Mouse (Mus musculus) heart, adult 2 months (tissue): Measurements from ENCODE around the gene Fsip1. TPM values are rescaled to one million over a fixed set of nuclear protein-coding genes. Genes with fewer than 3 reads are reported as not detected.

ENCODE experiments used
- DNase-seq, 2 experiments: peaks; one replicate each; pipeline ENCODE4 v3.0.0; 2021
- H3K27ac ChIP-seq: fragments of 200-600 bp; 2 replicates; pipeline ENCODE4 v1.8.1; 2022
- H3K27me3 ChIP-seq: fragments of 200-500 bp; 2 replicates; pipeline ENCODE4 v1.6.1; 2012; ENCODE audit warnings: mild to moderate bottlenecking, low read length, inconsistent platforms, mixed read lengths; ENCODE audit not compliant: control insufficient read depth, insufficient read depth
- H3K36me3 ChIP-seq: fragments of 200-500 bp; 2 replicates; pipeline ENCODE4 v1.6.1; 2012; ENCODE audit warnings: low read length, inconsistent platforms; ENCODE audit not compliant: control insufficient read depth, insufficient read depth
- H3K4me1 ChIP-seq: fragments of 200-500 bp; 2 replicates; pipeline ENCODE4 v1.6.1; 2011; ENCODE audit warnings: low read length; ENCODE audit not compliant: control insufficient read depth, insufficient read depth
- H3K4me3 ChIP-seq: fragments of 200-600 bp; 2 replicates; pipeline ENCODE4 v1.8.1; 2022
- H3K79me2 ChIP-seq: fragments of 200-500 bp; replicated peaks from 2 replicates; pipeline ENCODE4 v1.6.1; 2012; ENCODE audit warnings: mild to moderate bottlenecking, inconsistent platforms, low read length, moderate library complexity, mixed read lengths; ENCODE audit not compliant: control insufficient read depth, insufficient read depth
- H3K9ac ChIP-seq: fragments of 200-500 bp; 2 replicates; pipeline ENCODE4 v1.6.1; 2012; ENCODE audit warnings: low read depth, mild to moderate bottlenecking, control low read depth, inconsistent platforms, low read length, mixed read lengths
- CTCF ChIP-seq: fragments of 200-600 bp; IDR thresholded peaks from 2 replicates; pipeline ENCODE4 v1.8.1; 2022; ENCODE audit warnings: antibody characterized with exemption, mild to moderate bottlenecking, moderate library complexity
- EP300 ChIP-seq: fragments of 200-500 bp; IDR thresholded peaks from 2 replicates; pipeline ENCODE4 v1.6.1; 2011; ENCODE audit warnings: low read depth, low read length, control low read depth; ENCODE audit not compliant: insufficient read depth
- POLR2A ChIP-seq: fragments of 200-500 bp; IDR thresholded peaks from 2 replicates; pipeline ENCODE4 v1.6.1; 2011; ENCODE audit warnings: mild to moderate bottlenecking, low read depth, low read length, control low read depth; ENCODE audit not compliant: insufficient read depth
- WGBS: fragments of 180-500 bp; shearing (Covaris S2); methylation state at CpG from one replicate; pipeline ENCODE4 v1.1.7; 2018; 5-methylcytosine and 5-hydroxymethylcytosine counted together
- intact Hi-C: fragments of 180-260 bp; cut with DNase I; formaldehyde crosslinking; loops from one replicate; pipeline ENCODE4 v1.15.1; 2025
- polyA plus RNA-seq: library from polyadenylated mRNA; depleted of rRNA; stranded (reverse); fragments of >200 nt; gene quantifications from 2 replicates; pipeline ENCODE4 v1.2.3, GENCODE M21; 2012
- total RNA-seq, 2 experiments: library from RNA; stranded (reverse); gene quantifications; 2 replicates each; pipeline ENCODE4 v1.2.3; 2021

Fsip1 gene
- total and polyA plus RNA-seq, 3 experiments = 0.06 TPM; not detected in 2

DNA sequence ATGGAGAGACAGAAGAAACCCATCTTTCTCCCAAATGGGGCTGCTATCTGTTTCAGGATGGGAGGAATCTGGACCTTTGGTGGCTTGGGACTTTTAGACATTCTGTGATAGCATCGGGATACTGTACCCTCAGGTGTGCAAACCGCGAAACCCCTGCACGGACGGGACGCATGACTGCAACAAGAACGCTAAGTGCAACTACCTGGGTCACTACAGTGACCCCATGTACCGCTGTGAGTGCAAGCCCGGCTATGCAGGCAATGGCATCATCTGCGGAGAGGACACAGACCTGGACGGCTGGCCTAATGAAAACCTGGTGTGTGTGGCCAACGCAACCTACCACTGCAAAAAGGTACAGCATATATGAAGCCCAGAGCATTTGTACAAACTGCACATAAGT, 137.1 kb downstream of the Fsip1 start:
- Histone ChIP-seq H3K36me3 (no peaks in the 10 kb centered on the region), H3K9ac (no peak overlapping the region), H3K27me3 (no peaks in the 10 kb centered on the region; the same call in 1 of the 2 replicates), H3K4me1 (no peaks in the 10 kb centered on the region), H3K4me3 (no peak overlapping the region), H3K79me2 (no peaks in the 10 kb centered on the region), H3K27ac (no peak overlapping the region)
- TF ChIP-seq POLR2A = no peak
- TF ChIP-seq CTCF = no peak
- TF ChIP-seq EP300 = no peak
- WGBS = 95% methylated on average over 12 of the region's 12 CpGs
- no peak for DNase-seq
- intact Hi-C loops = no loop called here

- Histone ChIP-seq H3K27ac (no peak overlapping the region), H3K27me3 (no peaks in the 10 kb centered on the region; the same call in 1 of the 2 replicates), H3K9ac (no peak overlapping the region), H3K36me3 (no peaks in the 10 kb centered on the region), H3K79me2 (no peaks in the 10 kb centered on the region), H3K4me1 (no peaks in the 10 kb centered on the region), H3K4me3 (no peak overlapping the region)
- TF ChIP-seq EP300 (no peak), CTCF (no peak), POLR2A (no peak)
- WGBS = 87% methylated on average over 7 of the region's 7 CpGs
- intact Hi-C loops = no loop called here
- DNase-seq = no peak
Observed at GRCm38 (mm10) chr2:118118515-118118914, 138.3 kb downstream of the Fsip1 start.

- WGBS = 78% methylated on average over 6 of the region's 6 CpGs
- DNase-seq = no peak
- Histone ChIP-seq H3K36me3 (no peaks in the 10 kb centered on the region), H3K79me2 (no peaks in the 10 kb centered on the region), H3K27ac (no peak overlapping the region), H3K27me3 (no peaks in the 10 kb centered on the region; the same call in 1 of the 2 replicates), H3K4me3 (no peak overlapping the region), H3K4me1 (no peaks in the 10 kb centered on the region), H3K9ac (no peak overlapping the region)
- TF ChIP-seq EP300 (no peak), POLR2A (no peak), CTCF (no peak)
- intact Hi-C loops = no loop called here
Observed at GRCm38 (mm10) chr2:118118045-118118444, 138.7 kb downstream of the Fsip1 start.

DNA sequence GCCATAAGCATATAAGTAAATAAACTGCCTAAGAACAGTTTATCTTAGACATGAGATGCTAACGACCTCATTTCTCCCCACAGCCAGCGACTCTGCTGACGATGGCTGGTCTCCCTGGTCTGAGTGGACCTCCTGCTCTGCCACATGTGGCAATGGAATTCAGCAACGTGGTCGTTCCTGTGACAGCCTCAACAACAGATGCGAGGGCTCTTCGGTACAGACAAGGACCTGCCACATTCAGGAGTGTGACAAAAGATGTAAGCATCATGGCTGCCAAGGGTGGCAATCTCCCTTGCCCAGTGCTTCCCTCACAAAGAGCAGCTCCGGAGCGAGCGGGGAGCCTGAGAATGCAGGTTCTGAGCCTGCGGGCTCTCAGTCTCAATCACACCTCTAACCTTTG, 139.4 kb downstream of the Fsip1 start:
- H3K4me3 ChIP-seq = no peak overlapping the region
- H3K27me3 ChIP-seq = peaks cover 1% of the 10 kb centered on the region; the same call in 1 of the 2 replicates
- H3K9ac ChIP-seq = no peak overlapping the region
- no peaks in the 10 kb centered on the region for H3K79me2 ChIP-seq
- DNase-seq = no peak
- no peaks in the 10 kb centered on the region for H3K36me3 ChIP-seq
- 72% methylated on average over 11 of the region's 11 CpGs for WGBS
- H3K27ac ChIP-seq = no peak overlapping the region
- intact Hi-C loops = no loop called here
- TF ChIP-seq EP300 = no peak
- TF ChIP-seq CTCF = no peak
- no peak for TF ChIP-seq POLR2A
- H3K4me1 ChIP-seq = no peaks in the 10 kb centered on the region; the same call in 1 of the 2 replicates

DNA sequence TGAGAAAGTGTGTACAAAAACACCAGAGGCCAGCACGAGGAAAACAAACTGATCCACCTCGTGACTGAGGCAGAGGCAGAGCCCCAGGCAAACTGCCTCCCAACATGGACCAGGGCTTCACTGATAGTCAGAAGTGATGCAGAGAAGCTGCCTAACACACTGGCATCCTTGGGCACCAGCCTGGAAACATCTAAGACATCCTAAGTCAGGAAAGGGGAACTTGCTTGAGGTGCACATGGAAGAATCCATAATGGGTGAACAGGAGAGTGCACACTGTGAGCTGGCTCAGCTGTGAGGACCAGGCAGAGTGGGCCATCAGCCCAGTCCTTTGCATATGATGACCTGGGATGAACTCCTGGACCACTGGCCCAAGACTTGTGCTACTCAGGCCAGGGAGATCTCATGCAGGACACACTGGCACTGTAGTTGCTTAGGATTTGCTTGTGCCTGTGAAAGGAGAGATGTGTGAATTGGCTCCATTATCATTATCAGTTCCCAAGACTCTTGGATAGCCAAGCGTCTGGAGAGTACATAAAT, 139.9 kb downstream of the Fsip1 start:
- no peaks in the 10 kb centered on the region; the same call in 1 of the 2 replicates for H3K4me1 ChIP-seq
- H3K36me3 ChIP-seq = no peaks in the 10 kb centered on the region
- no peak overlapping the region for H3K27ac ChIP-seq
- H3K79me2 ChIP-seq = no peaks in the 10 kb centered on the region
- no peak for DNase-seq
- H3K27me3 ChIP-seq = peaks cover 1% of the 10 kb centered on the region; the same call in 1 of the 2 replicates
- WGBS = 76% methylated on average over 3 of the region's 3 CpGs
- TF ChIP-seq EP300 = no peak
- no peak overlapping the region for H3K9ac ChIP-seq
- intact Hi-C loops = no loop called here
- no peak overlapping the region for H3K4me3 ChIP-seq

GRCm38 (mm10) chr2:118116180-118116579, 140.6 kb downstream of the Fsip1 start:
- WGBS = 72% methylated on average over 2 of the region's 2 CpGs
- Histone ChIP-seq H3K4me3 (no peak overlapping the region), H3K9ac (no peak overlapping the region), H3K36me3 (no peaks in the 10 kb centered on the region), H3K79me2 (no peaks in the 10 kb centered on the region), H3K4me1 (no peaks in the 10 kb centered on the region; the same call in 1 of the 2 replicates), H3K27me3 (peaks cover 1% of the 10 kb centered on the region; the same call in 1 of the 2 replicates), H3K27ac (no peak overlapping the region)
- no peak for DNase-seq
- intact Hi-C loops = no loop called here
- TF ChIP-seq CTCF = no peak
- TF ChIP-seq EP300 = no peak
- no peak for TF ChIP-seq POLR2A
